Mouse (Mus musculus) mesoderm, embryonic 11.5 days (tissue): Measurements from ENCODE around the gene Pigx.

Experiments used
- DNase-seq: peaks from one replicate; pipeline ENCODE4 v3.0.0-alpha.2; 2012; ENCODE audit warnings: low read depth, low spot score

The Pigx gene

GRCm38 (mm10) chr16:32099638-32100150, at the start of gene Pigx, which contains the start of gene Cep19:
Gene Pigx, minus strand, starts transcription at chr16:32099740.
Gene Cep19, plus strand, starts transcription at chr16:32099800.
- DNase-seq: peak; percentile 95

- DNase-seq: no peak
Observed at GRCm38 (mm10) chr16:32147589-32148207, 48.2 kb upstream of the Pigx start.

- DNase-seq: no peak
Observed at GRCm38 (mm10) chr16:32144592-32144991, 45.1 kb upstream of the Pigx start.

GRCm38 (mm10) chr16:32143766-32144165, 44.2 kb upstream of the Pigx start:
- no peak for DNase-seq

- no peak for DNase-seq
Observed at GRCm38 (mm10) chr16:32138954-32139353, 39.4 kb upstream of the Pigx start.

- DNase-seq: no peak
Observed at GRCm38 (mm10) chr16:32135842-32136357, 36.4 kb upstream of the Pigx start.

GRCm38 (mm10) chr16:32133148-32133547, 33.6 kb upstream of the Pigx start:
- DNase-seq: no peak

GRCm38 (mm10) chr16:32130190-32130826, 30.8 kb upstream of the Pigx start:
- DNase-seq: no peak

GRCm38 (mm10) chr16:32129449-32130189, 30.1 kb upstream of the Pigx start:
- no peak for DNase-seq

- no peak for DNase-seq
Observed at GRCm38 (mm10) chr16:32127046-32127445, 27.5 kb upstream of the Pigx start.

GRCm38 (mm10) chr16:32125364-32125763, 25.8 kb upstream of the Pigx start:
- DNase-seq: no peak

GRCm38 (mm10) chr16:32124444-32125335, 25.1 kb upstream of the Pigx start:
- no peak for DNase-seq

- no peak for DNase-seq
Observed at GRCm38 (mm10) chr16:32124020-32124419, 24.5 kb upstream of the Pigx start.

- DNase-seq: no peak
Observed at GRCm38 (mm10) chr16:32120454-32120853, 20.9 kb upstream of the Pigx start.

- no peak for DNase-seq
Observed at GRCm38 (mm10) chr16:32116186-32116585, 16.6 kb upstream of the Pigx start.

- DNase-seq: no peak
Observed at GRCm38 (mm10) chr16:32115781-32116180, 16.2 kb upstream of the Pigx start.

GRCm38 (mm10) chr16:32114968-32115695, 15.6 kb upstream of the Pigx start:
- DNase-seq: peak; percentile 81

GRCm38 (mm10) chr16:32114406-32114805, 14.9 kb upstream of the Pigx start:
- DNase-seq: no peak

GRCm38 (mm10) chr16:32113541-32114218, 14.1 kb upstream of the Pigx start:
- no peak for DNase-seq
